Mouse (Mus musculus): ENCODE results near the gene Cstf3. TPM values are rescaled to one million over a fixed set of nuclear protein-coding genes. Genes with fewer than 3 reads are reported as not detected.

The Cstf3 gene
- polyA plus RNA-seq, 1 experiment from 2014 or later = 62.1 TPM

DNA sequence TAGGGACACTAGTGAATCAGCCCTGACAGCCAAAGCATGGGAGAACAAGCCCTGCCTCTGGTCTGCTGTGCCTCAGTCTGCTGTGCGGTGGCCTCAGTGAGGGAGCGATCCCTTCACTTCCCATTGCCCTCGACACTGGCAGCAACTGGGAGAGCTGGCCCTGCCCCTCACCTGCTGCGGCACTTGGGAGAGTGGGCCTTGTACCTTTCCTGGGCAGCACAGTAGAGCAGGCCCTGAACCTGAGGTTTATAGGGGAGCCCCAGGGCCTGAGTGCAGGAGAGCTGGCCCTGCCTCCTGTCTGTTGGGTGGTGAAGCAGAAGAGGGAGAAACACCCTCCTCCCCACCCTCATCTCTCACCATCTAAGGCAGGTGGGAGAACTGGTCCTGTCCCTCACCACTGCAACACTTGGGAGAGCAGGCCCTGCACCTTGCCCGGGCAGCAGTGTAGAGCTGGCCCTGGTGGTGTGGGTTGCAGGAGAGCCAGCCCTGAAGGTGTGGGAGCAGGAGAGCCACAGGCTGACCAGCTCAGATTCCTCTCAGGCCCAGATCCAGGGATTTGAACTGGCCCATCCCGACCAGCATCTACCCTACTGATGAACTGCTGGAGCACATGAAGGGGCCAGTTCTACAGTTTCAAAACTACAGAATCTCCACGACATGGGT lies 10.4 kb upstream of the Cstf3 start:
- 85% methylated on average over 7 of the region's 7 CpGs for WGBS
- ATAC-seq = no peak
- no peak overlapping the region for H3K4me2 ChIP-seq (replicated peaks)
- H3K4me1 ChIP-seq (replicated peaks) = no peaks in the 10 kb centered on the region
- no peak overlapping the region for H3K27ac ChIP-seq
- H3K9me3 ChIP-seq = no peaks in the 10 kb centered on the region
- H3K36me3 ChIP-seq = no peaks in the 10 kb centered on the region
- H3K9ac ChIP-seq = no peak overlapping the region
- no peaks in the 10 kb centered on the region for H3K27me3 ChIP-seq (replicated peaks)
- H3K4me3 ChIP-seq (replicated peaks) = no peak overlapping the region

DNA sequence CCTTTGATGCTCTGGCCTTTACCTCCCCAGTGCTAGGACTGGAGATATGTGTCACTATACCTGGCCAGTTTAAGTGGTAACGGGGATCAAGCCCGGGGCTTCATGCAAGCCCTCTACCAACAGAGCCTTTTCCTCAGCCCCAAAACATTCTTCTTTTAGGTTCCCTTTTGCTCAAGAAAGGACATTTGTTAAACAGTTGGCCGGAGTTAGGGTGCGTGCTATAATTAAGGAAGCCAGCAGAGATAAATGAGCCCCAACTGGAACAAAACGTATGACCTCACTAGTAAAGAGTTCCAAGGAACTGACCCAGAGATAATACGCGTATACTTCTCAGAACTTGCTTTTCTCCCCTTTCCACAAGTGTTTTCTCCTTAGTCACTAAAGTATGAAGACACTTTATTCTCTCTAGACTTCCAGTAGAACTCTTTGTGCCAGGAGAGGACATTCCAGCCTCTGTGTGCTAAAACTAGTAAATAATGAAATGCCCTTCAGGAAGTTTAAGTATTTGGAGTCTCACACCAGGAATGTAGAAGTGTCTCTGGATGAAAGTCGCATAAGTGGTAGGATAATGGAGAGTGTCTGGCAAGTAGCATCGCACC lies 8.9 kb upstream of the Cstf3 start:
- H3K27me3 ChIP-seq (replicated peaks) = no peaks in the 10 kb centered on the region
- H3K4me2 ChIP-seq (replicated peaks) = no peak overlapping the region
- no peaks in the 10 kb centered on the region for H3K4me1 ChIP-seq (replicated peaks)
- H3K4me3 ChIP-seq (replicated peaks) = no peak overlapping the region
- no peaks in the 10 kb centered on the region for H3K36me3 ChIP-seq
- 54% methylated on average over 9 of the region's 9 CpGs for WGBS
- ATAC-seq = no peak
- no peaks in the 10 kb centered on the region for H3K9me3 ChIP-seq
- no peak overlapping the region for H3K9ac ChIP-seq
- no peak overlapping the region for H3K27ac ChIP-seq

DNA sequence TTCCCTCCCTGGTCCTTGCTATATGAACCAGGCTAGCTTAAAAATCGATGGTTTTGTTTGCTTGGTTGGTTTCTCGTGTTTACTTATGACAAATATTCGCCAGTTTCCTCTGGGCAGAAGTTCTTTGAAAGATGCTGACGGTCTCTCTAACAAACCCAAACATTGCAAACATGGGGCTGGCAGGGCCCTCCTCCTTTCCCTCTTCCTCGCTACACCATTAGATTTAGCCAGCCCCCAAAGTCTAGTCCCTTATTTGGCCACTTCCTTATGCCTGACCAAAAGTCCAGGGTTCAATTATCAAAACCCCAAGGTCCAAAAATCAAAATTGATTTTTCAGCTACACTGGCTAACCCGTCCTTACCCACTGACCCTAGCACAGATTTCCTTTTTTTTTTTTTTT lies 7.3 kb upstream of the Cstf3 start:
- Histone ChIP-seq H3K4me2 (replicated peaks) (no peak overlapping the region), H3K36me3 (no peaks in the 10 kb centered on the region), H3K27ac (no peak overlapping the region), H3K4me1 (replicated peaks) (no peaks in the 10 kb centered on the region), H3K9ac (no peak overlapping the region), H3K9me3 (no peaks in the 10 kb centered on the region), H3K4me3 (replicated peaks) (no peak overlapping the region), H3K27me3 (replicated peaks) (no peaks in the 10 kb centered on the region)
- no peak for ATAC-seq
- 45% methylated on average over 6 of the region's 6 CpGs for WGBS

DNA sequence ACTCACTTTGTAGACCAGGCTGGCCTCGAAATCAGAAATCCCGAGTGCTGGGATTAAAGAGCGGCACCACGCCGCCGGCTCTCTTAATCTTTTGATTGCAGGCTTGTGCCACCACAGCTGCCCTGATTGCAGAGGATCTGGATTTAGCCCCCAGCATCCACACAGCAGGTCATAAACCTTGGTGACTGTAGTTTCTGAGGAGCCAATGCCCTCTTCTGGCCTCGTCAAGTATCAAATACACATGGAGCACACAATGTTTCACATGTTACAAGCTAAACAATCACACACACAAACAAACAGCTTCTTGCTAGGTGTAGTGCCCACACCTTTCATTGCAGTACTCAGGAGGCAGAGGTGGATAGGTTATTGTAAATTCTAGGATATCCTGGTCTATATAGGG lies 6.1 kb upstream of the Cstf3 start:
- H3K9ac ChIP-seq = no peak overlapping the region
- 0 out of 2 replicates have a peak, but pooled peaks cover under 1% of the 10 kb centered on the region for H3K4me1 ChIP-seq (replicated peaks)
- no peaks in the 10 kb centered on the region for H3K9me3 ChIP-seq
- no peaks in the 10 kb centered on the region for H3K36me3 ChIP-seq
- 76% methylated on average over 7 of the region's 7 CpGs for WGBS
- no peak overlapping the region for H3K27ac ChIP-seq
- no peak overlapping the region for H3K4me3 ChIP-seq (replicated peaks)
- no peaks in the 10 kb centered on the region for H3K27me3 ChIP-seq (replicated peaks)
- H3K4me2 ChIP-seq (replicated peaks) = no peak overlapping the region
- no peak for ATAC-seq

DNA sequence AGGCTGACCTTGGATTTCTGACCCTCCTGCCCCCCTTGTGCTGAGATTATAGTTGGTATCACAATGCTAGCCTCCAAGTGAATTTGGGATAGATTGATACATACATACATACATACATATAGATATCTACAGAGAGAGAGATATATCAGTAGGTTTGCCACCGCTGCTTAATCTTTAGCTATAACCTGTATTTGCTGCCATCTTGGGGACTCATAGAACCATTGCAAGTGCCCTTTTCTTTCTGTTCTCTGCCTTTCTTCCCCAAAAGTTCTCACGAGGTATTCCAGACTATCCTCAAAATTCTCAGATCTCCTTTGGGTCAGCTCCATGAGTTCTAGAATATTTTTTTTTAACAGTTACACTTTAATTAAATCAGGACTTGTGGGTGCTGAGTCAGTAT lies 4.7 kb upstream of the Cstf3 start:
- no peaks in the 10 kb centered on the region for H3K9me3 ChIP-seq
- no peak overlapping the region for H3K27ac ChIP-seq
- H3K4me3 ChIP-seq (replicated peaks) = no peak overlapping the region
- H3K4me2 ChIP-seq (replicated peaks) = no peak overlapping the region
- no peak overlapping the region for H3K9ac ChIP-seq
- no peaks in the 10 kb centered on the region for H3K36me3 ChIP-seq
- H3K4me1 ChIP-seq (replicated peaks) = 0 out of 2 replicates have a peak, but pooled peaks cover 3% of the 10 kb centered on the region
- 36% methylated on average over 2 of the region's 2 CpGs for whole genome bisulfite sequencing
- H3K27me3 ChIP-seq (replicated peaks) = no peaks in the 10 kb centered on the region
- no peak for ATAC-seq

DNA sequence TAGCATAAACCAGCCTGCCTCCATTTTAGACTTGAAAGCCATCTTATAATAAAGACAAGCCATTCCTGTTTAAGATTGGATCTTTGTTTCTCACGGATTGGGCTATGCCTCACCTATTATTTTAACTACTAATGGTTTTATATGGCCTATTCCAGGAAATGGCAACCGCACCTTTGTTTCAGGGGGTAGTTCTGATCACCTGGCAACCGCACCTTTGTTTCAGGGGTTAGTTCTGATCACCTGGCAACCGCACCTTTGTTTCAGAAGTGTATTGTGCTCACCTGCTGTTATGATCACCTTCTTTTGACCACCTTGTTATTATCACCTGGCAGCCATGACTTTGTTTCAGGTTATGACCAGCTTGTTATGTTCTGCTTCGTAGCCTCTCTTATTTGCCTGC lies 1.8 kb upstream of the Cstf3 start:
- H3K27me3 ChIP-seq (replicated peaks) = no peaks in the 10 kb centered on the region
- H3K4me3 ChIP-seq (replicated peaks) = no peak overlapping the region
- no peaks in the 10 kb centered on the region for H3K9me3 ChIP-seq
- no peak overlapping the region for H3K4me2 ChIP-seq (replicated peaks)
- 92% methylated on average over 5 of the region's 5 CpGs for WGBS
- H3K36me3 ChIP-seq = no peaks in the 10 kb centered on the region
- ATAC-seq = no peak
- peaks cover 10% of the 10 kb centered on the region; the same call in 1 of the 2 replicates for H3K4me1 ChIP-seq (replicated peaks)
- no peak overlapping the region for H3K27ac ChIP-seq
- H3K9ac ChIP-seq = no peak overlapping the region

DNA sequence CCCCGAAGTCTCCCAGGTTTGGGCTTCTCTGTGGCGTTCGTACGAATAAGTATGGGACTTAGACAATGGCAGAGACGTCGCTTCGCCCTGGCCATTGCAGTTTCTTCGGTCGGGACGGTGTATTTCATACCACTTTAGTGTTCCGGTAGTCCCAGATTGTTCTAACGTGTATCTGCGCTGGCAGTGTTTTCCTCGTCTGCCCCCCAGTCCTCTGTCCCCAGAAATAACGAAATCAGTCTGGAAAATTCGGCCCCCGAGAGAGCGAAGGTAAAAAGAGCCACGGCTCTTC lies 450 bp downstream of the Cstf3 start:
- 1% methylated on average over 19 of the region's 19 CpGs for WGBS
- H3K27me3 ChIP-seq (replicated peaks) = no peaks in the 10 kb centered on the region
- H3K4me3 ChIP-seq (replicated peaks) = peak overlapping the region; percentile 80
- H3K4me2 ChIP-seq (replicated peaks) = peak overlapping the region; percentile 53
- H3K36me3 ChIP-seq = no peaks in the 10 kb centered on the region
- no peaks in the 10 kb centered on the region for H3K9me3 ChIP-seq
- peak overlapping the region; percentile 80 for H3K27ac ChIP-seq
- no peak for ATAC-seq
- H3K4me1 ChIP-seq (replicated peaks) = peaks cover 10% of the 10 kb centered on the region; the same call in 1 of the 2 replicates
- peak overlapping the region; percentile 87 for H3K9ac ChIP-seq

DNA sequence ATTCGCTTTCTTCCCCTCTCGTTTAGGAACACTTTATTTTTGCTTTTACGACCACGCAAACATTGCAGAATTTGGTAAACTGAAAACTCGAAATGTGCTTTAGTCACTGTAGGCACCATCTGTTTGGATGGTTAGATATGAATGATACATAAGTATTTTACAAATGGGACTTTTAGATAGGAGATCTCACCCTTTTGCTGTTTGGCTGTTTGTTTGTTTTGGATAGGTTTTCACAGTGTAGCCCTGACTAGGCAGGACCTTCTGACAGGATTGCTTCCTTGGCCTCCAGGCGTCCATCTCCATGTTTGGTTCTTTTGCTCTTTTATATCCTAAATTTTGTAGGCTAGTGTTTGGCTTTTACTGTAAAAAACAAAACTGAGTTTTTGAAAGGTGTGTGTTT lies 818 bp downstream of the Cstf3 start:
- H3K36me3 ChIP-seq = no peaks in the 10 kb centered on the region
- peak overlapping the region; percentile 87 for H3K9ac ChIP-seq
- H3K4me2 ChIP-seq (replicated peaks) = peak overlapping the region; percentile 53
- 0% methylated on average over 6 of the region's 6 CpGs for WGBS
- no peaks in the 10 kb centered on the region for H3K9me3 ChIP-seq
- no peaks in the 10 kb centered on the region for H3K27me3 ChIP-seq (replicated peaks)
- no peak overlapping the region for H3K27ac ChIP-seq
- peak overlapping the region; percentile 80 for H3K4me3 ChIP-seq (replicated peaks)
- no peak for ATAC-seq
- H3K4me1 ChIP-seq (replicated peaks) = peaks cover 10% of the 10 kb centered on the region; the same call in 1 of the 2 replicates

DNA sequence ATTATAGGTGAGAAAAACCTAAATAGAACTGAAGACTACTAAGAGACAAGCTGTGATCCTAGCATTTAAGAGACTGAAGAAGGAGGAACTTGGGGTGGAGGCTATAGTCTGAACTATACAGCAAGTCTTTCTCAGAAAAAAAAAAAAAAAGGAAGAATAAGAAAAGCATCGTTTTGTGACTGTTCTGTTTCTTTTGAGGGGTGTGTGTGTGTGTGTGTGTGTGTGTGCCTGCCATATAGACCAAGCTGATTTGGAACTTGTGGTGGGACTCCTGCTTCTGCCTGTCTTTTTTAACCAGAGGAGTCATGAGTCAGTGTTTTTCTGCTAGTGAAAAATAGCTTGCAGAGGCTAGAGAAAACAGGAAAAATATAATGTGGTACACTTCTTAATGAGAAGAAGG lies 4.7 kb downstream of the Cstf3 start:
- Histone ChIP-seq H3K9me3 (no peaks in the 10 kb centered on the region), H3K4me1 (replicated peaks) (peaks cover 7% of the 10 kb centered on the region; the same call in 1 of the 2 replicates), H3K9ac (no peak overlapping the region), H3K27me3 (replicated peaks) (no peaks in the 10 kb centered on the region), H3K27ac (no peak overlapping the region), H3K4me3 (replicated peaks) (no peak overlapping the region), H3K36me3 (no peaks in the 10 kb centered on the region), H3K4me2 (replicated peaks) (no peak overlapping the region)
- WGBS = 60% methylated on average over 1 of the region's 1 CpGs
- no peak for ATAC-seq

DNA sequence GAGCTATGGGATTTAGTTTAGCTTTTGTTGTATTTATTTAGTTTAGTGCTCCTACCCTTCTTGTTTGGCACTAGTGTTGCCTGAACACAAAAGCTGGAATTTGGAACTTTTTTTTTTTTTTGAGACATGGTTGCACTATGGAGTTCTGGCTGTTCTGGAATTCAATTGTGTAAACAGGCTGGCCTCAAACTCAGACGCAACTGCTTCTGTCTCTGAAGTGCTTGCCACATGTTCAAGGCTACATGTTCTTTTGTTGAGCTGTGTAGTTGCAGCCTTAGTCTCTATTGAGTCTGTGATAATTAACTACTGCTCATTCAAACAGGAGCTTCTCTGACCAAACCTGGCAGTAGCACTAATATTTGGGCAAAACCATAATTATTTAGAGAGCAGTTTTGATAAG lies 13.1 kb downstream of the Cstf3 start:
- no peak for ATAC-seq

DNA sequence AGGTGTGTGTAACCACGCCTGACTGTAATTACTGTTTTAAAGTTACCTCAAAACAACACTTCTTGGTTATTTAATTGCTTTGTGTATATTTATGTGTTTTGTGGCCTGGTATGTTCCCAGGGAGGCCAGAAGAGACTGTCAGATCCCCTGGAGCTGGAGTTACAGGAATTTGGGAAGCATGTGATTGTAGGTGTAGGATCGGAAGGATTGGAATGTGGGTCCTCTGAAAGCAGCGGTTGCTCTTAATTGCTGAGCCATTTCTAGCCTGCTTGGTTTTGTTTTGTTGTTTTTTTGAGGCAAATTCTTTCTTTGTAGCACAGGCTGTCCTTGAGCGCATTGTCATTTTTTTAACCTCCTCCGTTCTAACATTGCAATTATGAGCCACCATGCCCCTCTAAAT lies 14.4 kb downstream of the Cstf3 start:
- Histone ChIP-seq H3K4me3 (replicated peaks) (no peak overlapping the region), H3K27me3 (replicated peaks) (no peaks in the 10 kb centered on the region), H3K9ac (no peak overlapping the region), H3K4me2 (replicated peaks) (no peak overlapping the region), H3K27ac (no peak overlapping the region), H3K36me3 (no peaks in the 10 kb centered on the region), H3K4me1 (replicated peaks) (no peaks in the 10 kb centered on the region), H3K9me3 (no peaks in the 10 kb centered on the region)
- ATAC-seq = no peak
- WGBS = 77% methylated on average over 5 of the region's 5 CpGs

More for the DNA sequence above, 13.1 kb downstream of the Cstf3 start:
- H3K4me3 ChIP-seq (replicated peaks) = no peak overlapping the region
- 36% methylated on average over 1 of the region's 1 CpGs for WGBS
- H3K27me3 ChIP-seq (replicated peaks) = no peaks in the 10 kb centered on the region
- H3K4me2 ChIP-seq (replicated peaks) = no peak overlapping the region
- H3K36me3 ChIP-seq = no peaks in the 10 kb centered on the region
- H3K9ac ChIP-seq = no peak overlapping the region
- H3K27ac ChIP-seq = no peak overlapping the region
- H3K4me1 ChIP-seq (replicated peaks) = no peaks in the 10 kb centered on the region
- H3K9me3 ChIP-seq = no peaks in the 10 kb centered on the region

DNA sequence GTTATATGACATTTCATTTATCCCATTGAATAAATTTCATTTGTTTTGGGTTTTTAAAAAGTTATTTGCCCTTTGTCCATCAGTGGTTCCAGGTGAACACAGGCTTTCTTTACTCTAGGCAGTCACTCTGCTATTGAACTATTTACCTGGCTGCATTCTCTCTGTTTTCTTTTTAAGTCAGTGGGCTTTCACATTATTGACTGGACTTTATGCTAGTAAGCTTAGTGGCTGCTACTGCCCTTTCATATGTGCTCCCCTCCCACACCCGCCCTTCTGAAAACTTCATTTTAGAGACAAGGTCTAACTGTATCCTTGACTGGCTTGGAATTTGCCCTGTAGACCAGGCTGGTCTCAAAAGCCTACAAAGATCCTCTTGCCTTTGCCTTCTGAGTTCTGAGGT lies 15.2 kb downstream of the Cstf3 start:
- Histone ChIP-seq H3K4me3 (replicated peaks) (no peak overlapping the region), H3K4me2 (replicated peaks) (no peak overlapping the region), H3K36me3 (no peaks in the 10 kb centered on the region), H3K4me1 (replicated peaks) (no peaks in the 10 kb centered on the region), H3K9ac (no peak overlapping the region), H3K27me3 (replicated peaks) (no peaks in the 10 kb centered on the region), H3K27ac (no peak overlapping the region), H3K9me3 (no peaks in the 10 kb centered on the region)
- WGBS = 81% methylated on average over 1 of the region's 1 CpGs
- ATAC-seq = no peak

DNA sequence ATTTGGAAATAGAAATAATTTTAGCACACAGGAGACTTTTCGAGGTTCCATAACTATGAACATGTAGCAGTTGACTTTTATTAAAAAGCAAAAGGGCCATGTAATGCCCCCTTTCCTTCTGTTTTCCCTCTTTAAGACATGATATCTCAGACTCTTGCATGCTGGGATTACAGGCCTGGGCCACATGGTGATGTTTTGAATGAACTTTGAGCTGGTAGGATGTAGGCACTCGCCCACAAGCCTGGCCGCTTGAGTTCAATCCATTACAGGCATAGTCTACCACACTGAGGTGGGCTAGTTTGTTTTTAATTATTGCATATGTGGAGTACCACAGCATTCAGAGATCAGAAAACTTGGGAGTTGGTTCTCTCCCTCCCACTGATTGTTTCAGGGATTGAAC lies 24.5 kb downstream of the Cstf3 start:
- WGBS = 95% methylated on average over 3 of the region's 3 CpGs
- Histone ChIP-seq H3K36me3 (no peaks in the 10 kb centered on the region), H3K4me2 (replicated peaks) (no peak overlapping the region), H3K9ac (no peak overlapping the region), H3K9me3 (no peaks in the 10 kb centered on the region), H3K27me3 (replicated peaks) (no peaks in the 10 kb centered on the region), H3K4me1 (replicated peaks) (no peaks in the 10 kb centered on the region), H3K27ac (no peak overlapping the region), H3K4me3 (replicated peaks) (no peak overlapping the region)
- ATAC-seq = no peak
